Mouse (Mus musculus): ENCODE results near the gene Pstpip1. TPM values are rescaled to one million over a fixed set of nuclear protein-coding genes. Genes with fewer than 3 reads are reported as not detected.

The Pstpip1 gene
- polyA plus RNA-seq, 1 experiment from 2014 or later, result 1.1 TPM

DNA sequence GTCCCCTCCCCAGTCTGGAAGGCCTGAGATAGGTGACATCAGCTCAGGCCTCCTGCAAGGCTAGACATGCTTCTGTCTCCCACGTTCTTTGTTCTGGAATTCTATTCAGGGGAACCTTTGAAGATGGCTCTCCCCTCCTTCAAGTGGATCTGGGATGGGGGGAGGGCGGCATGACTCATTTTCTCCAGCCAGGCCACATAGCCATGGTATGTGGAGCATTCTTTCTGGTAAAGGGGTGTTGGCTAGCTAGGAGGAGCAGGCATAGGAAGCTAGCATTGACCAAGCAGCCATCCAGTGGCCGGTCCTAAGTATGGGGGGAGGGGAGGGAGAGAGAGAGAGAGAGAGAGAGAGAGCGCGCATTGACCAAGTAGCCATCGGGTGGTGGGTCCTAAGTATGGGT lies 17.8 kb downstream of the Pstpip1 start:
- H3K9ac ChIP-seq, result no peak overlapping the region
- no peaks in the 10 kb centered on the region for H3K27me3 ChIP-seq
- 82% methylated on average over 6 of the region's 6 CpGs for WGBS
- H3K4me2 ChIP-seq, result no peak overlapping the region
- no peaks in the 10 kb centered on the region for H3K36me3 ChIP-seq
- H3K4me1 ChIP-seq, result peaks cover 20% of the 10 kb centered on the region
- no peak overlapping the region for H3K27ac ChIP-seq
- no peak for ATAC-seq (replicated peaks; ENCODE audit: low FRiP score)
- H3K4me3 ChIP-seq (replicated peaks), result no peak overlapping the region
- no peaks in the 10 kb centered on the region for H3K9me3 ChIP-seq (replicated peaks)

DNA sequence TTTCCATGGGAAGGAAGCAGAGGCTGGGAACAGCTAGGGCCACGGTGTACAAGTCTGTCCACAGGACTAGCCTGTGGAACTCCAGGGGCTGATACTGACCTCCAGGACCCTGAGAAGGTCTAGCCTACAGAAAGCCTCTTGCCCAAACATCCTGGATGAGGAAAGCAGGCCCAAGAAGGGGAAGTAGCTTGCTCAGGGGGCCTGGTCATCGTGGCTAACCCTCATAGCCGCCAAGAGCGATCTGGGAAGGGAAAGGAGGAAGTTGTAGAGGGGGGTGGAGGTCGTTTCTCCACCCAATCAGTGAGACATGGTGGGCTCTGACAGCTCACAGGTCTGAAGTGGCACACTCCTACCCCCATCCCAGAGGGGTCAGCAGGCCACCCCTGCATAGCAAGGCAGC lies 18.4 kb downstream of the Pstpip1 start:
- no peak for ATAC-seq (replicated peaks; ENCODE audit: low FRiP score)
- H3K9ac ChIP-seq, result no peak overlapping the region

GRCm38 (mm10) chr9:56118091-56118490 lies 28.3 kb downstream of the Pstpip1 start:
- 86% methylated on average over 5 of the region's 5 CpGs for WGBS
- ATAC-seq (replicated peaks; ENCODE audit: low FRiP score), result peak; percentile 1; the same call in 1 of the 2 replicates
- Histone ChIP-seq H3K27ac (no peak overlapping the region), H3K4me2 (no peak overlapping the region), H3K36me3 (no peaks in the 10 kb centered on the region), H3K9me3 (replicated peaks) (no peaks in the 10 kb centered on the region), H3K9ac (no peak overlapping the region), H3K27me3 (no peaks in the 10 kb centered on the region), H3K4me3 (replicated peaks) (no peak overlapping the region), H3K4me1 (peaks cover 20% of the 10 kb centered on the region)

More for the DNA sequence above, 18.4 kb downstream of the Pstpip1 start:
- Histone ChIP-seq H3K9me3 (replicated peaks) (no peaks in the 10 kb centered on the region), H3K36me3 (no peaks in the 10 kb centered on the region), H3K4me2 (no peak overlapping the region), H3K4me3 (replicated peaks) (no peak overlapping the region), H3K27me3 (no peaks in the 10 kb centered on the region), H3K27ac (no peak overlapping the region), H3K4me1 (peaks cover 21% of the 10 kb centered on the region)
- WGBS, result 66% methylated on average over 5 of the region's 5 CpGs

GRCm38 (mm10) chr9:56118582-56118981 lies 28.8 kb downstream of the Pstpip1 start:
- Histone ChIP-seq H3K27ac (no peak overlapping the region), H3K4me2 (peak overlapping the region; percentile 77), H3K36me3 (no peaks in the 10 kb centered on the region), H3K9me3 (replicated peaks) (no peaks in the 10 kb centered on the region), H3K27me3 (no peaks in the 10 kb centered on the region), H3K9ac (0 out of 2 replicates have a peak overlapping the region, but pooled peaks have one; percentile 33), H3K4me3 (replicated peaks) (peak overlapping the region; percentile 44), H3K4me1 (peaks cover 21% of the 10 kb centered on the region)
- 2% methylated on average over 14 of the region's 14 CpGs for WGBS
- peak; percentile 26 for ATAC-seq (replicated peaks; ENCODE audit: low FRiP score)

- Histone ChIP-seq H3K27me3 (no peaks in the 10 kb centered on the region), H3K4me3 (replicated peaks) (no peak overlapping the region), H3K27ac (no peak overlapping the region), H3K36me3 (no peaks in the 10 kb centered on the region), H3K9ac (no peak overlapping the region), H3K9me3 (replicated peaks) (no peaks in the 10 kb centered on the region), H3K4me2 (no peak overlapping the region), H3K4me1 (peaks cover 25% of the 10 kb centered on the region)
- 65% methylated on average over 2 of the region's 2 CpGs for WGBS
- no peak for ATAC-seq (replicated peaks; ENCODE audit: low FRiP score)
Observed at GRCm38 (mm10) chr9:56119651-56120050, 29.9 kb downstream of the Pstpip1 start.

- Histone ChIP-seq H3K9me3 (replicated peaks) (no peaks in the 10 kb centered on the region), H3K27me3 (no peaks in the 10 kb centered on the region), H3K4me2 (peak overlapping the region; percentile 39), H3K4me1 (peaks cover 36% of the 10 kb centered on the region), H3K27ac (no peak overlapping the region), H3K4me3 (replicated peaks) (no peak overlapping the region), H3K36me3 (no peaks in the 10 kb centered on the region), H3K9ac (no peak overlapping the region)
- 23% methylated on average over 7 of the region's 7 CpGs for WGBS
- ATAC-seq (replicated peaks; ENCODE audit: low FRiP score), result peak; percentile 37; the same call in 1 of the 2 replicates
Observed at GRCm38 (mm10) chr9:56121097-56121496, 31.3 kb downstream of the Pstpip1 start.

GRCm38 (mm10) chr9:56122973-56123372 lies 33.2 kb downstream of the Pstpip1 start:
- H3K36me3 ChIP-seq, result peaks cover 5% of the 10 kb centered on the region
- peaks cover 36% of the 10 kb centered on the region for H3K4me1 ChIP-seq
- no peaks in the 10 kb centered on the region for H3K9me3 ChIP-seq (replicated peaks)
- H3K27me3 ChIP-seq, result no peaks in the 10 kb centered on the region
- WGBS, result 32% methylated on average over 8 of the region's 8 CpGs
- no peak for ATAC-seq (replicated peaks; ENCODE audit: low FRiP score)
- no peak overlapping the region for H3K4me2 ChIP-seq
- H3K27ac ChIP-seq, result no peak overlapping the region
- no peak overlapping the region for H3K4me3 ChIP-seq (replicated peaks)
- no peak overlapping the region for H3K9ac ChIP-seq

DNA sequence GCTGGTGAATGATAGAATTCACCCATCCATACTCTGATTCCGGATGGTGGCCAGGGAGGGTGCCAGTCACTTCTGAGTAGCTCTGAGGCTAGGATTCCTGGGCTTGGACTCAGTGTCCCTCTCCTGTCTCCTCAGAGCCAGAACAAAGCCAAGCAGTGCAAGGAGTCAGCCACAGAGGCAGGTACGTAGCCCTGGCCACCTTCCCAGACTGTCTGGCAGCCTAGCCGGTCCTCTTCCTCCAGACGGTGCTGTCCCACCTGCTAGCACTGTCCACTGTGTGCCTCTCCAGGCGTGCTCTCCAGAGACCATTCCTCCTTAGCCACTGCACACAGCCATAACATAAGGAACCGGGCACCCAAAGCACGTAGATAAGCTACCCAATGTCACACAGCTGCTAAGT lies 33.9 kb downstream of the Pstpip1 start:
- H3K4me2 ChIP-seq, result no peak overlapping the region
- H3K4me3 ChIP-seq (replicated peaks), result no peak overlapping the region
- peaks cover 11% of the 10 kb centered on the region for H3K36me3 ChIP-seq
- no peak for ATAC-seq (replicated peaks; ENCODE audit: low FRiP score)
- no peaks in the 10 kb centered on the region for H3K27me3 ChIP-seq
- no peaks in the 10 kb centered on the region for H3K9me3 ChIP-seq (replicated peaks)
- H3K27ac ChIP-seq, result no peak overlapping the region
- 80% methylated on average over 7 of the region's 7 CpGs for WGBS
- H3K4me1 ChIP-seq, result peaks cover 35% of the 10 kb centered on the region
- no peak overlapping the region for H3K9ac ChIP-seq

DNA sequence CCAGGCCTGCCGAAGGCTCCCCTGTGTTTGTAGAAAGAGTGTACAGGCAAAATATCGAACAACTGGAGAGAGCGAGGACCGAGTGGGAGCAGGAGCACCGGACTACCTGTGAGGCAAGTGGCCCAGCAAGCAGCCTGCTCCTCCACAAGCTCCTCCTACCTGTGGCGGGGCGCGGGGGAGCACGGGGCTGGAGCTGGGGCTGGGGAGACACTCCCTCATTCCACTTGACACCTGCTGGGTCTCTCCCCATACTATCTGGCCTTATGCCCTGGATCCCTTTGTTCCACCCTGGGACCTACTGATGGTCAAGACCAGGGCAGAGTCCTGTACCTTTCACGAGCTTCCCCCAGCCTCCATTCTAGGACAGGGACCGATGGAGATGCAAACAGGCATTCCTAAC lies 34.8 kb downstream of the Pstpip1 start:
- no peak overlapping the region for H3K27ac ChIP-seq
- H3K9ac ChIP-seq, result no peak overlapping the region
- no peak overlapping the region for H3K4me3 ChIP-seq (replicated peaks)
- H3K27me3 ChIP-seq, result no peaks in the 10 kb centered on the region
- H3K4me2 ChIP-seq, result 0 out of 2 replicates have a peak overlapping the region, but pooled peaks have one; percentile 7
- no peaks in the 10 kb centered on the region for H3K9me3 ChIP-seq (replicated peaks)
- H3K4me1 ChIP-seq, result peaks cover 31% of the 10 kb centered on the region
- WGBS, result 23% methylated on average over 11 of the region's 11 CpGs
- ATAC-seq (replicated peaks; ENCODE audit: low FRiP score), result no peak
- peaks cover 21% of the 10 kb centered on the region for H3K36me3 ChIP-seq

GRCm38 (mm10) chr9:56126453-56127173 lies 36.9 kb downstream of the Pstpip1 start:
- WGBS, result 88% methylated on average over 16 of the region's 16 CpGs
- peaks cover 29% of the 10 kb centered on the region for H3K4me1 ChIP-seq
- ATAC-seq (replicated peaks; ENCODE audit: low FRiP score), result no peak
- H3K4me3 ChIP-seq (replicated peaks), result no peak overlapping the region
- H3K27ac ChIP-seq, result no peak overlapping the region
- no peaks in the 10 kb centered on the region for H3K9me3 ChIP-seq (replicated peaks)
- H3K4me2 ChIP-seq, result no peak overlapping the region
- H3K27me3 ChIP-seq, result no peaks in the 10 kb centered on the region
- H3K36me3 ChIP-seq, result peaks cover 37% of the 10 kb centered on the region
- H3K9ac ChIP-seq, result no peak overlapping the region

DNA sequence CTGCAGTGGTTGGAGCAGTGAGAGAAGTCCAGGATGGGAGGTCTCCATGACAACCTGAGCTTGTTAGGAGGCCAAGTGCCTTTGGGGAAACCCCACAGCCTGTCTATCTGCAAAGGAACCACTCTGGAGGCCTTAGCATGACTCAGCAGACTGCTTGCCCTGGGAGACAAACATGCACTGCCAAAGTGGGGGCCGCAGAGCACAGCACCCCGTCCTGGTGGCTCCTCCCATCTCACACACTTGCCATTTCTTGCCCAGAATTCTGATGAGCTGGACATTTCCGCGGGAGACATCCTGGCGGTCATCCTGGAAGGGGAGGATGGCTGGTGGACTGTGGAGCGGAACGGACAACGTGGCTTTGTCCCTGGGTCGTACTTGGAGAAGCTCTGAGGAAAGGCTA lies 38.6 kb downstream of the Pstpip1 start:
- no peak overlapping the region for H3K4me2 ChIP-seq
- no peak for ATAC-seq (replicated peaks; ENCODE audit: low FRiP score)
- H3K9me3 ChIP-seq (replicated peaks), result no peaks in the 10 kb centered on the region
- H3K4me1 ChIP-seq, result peaks cover 23% of the 10 kb centered on the region
- 77% methylated on average over 9 of the region's 9 CpGs for WGBS
- H3K27ac ChIP-seq, result no peak overlapping the region
- H3K4me3 ChIP-seq (replicated peaks), result no peak overlapping the region
- peaks cover 54% of the 10 kb centered on the region for H3K36me3 ChIP-seq
- H3K27me3 ChIP-seq, result no peaks in the 10 kb centered on the region
- H3K9ac ChIP-seq, result no peak overlapping the region

DNA sequence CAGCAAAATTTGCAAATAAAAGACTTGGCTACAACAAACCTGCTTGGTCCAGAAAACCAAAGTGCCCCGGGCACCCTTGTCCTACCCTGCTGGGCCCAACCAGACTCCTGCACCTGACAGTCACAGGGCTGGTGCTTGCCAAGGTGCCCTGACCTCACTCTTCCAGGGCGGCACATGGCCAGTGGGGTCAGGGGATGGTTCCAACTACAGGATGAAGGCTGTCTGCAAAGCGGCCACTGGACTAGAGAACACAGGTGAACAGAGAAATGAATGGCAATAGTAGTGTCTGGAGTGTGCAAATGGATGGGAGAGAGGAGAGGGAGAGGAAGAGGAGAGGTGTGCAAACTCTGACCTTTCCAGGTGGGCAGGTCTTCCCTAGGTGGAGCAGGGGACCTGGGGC lies 40.2 kb downstream of the Pstpip1 start:
- H3K27ac ChIP-seq, result no peak overlapping the region
- no peak overlapping the region for H3K4me3 ChIP-seq (replicated peaks)
- H3K4me1 ChIP-seq, result peaks cover 15% of the 10 kb centered on the region; the same call in 1 of the 2 replicates
- H3K9me3 ChIP-seq (replicated peaks), result no peaks in the 10 kb centered on the region
- no peak for ATAC-seq (replicated peaks; ENCODE audit: low FRiP score)
- H3K36me3 ChIP-seq, result peaks cover 71% of the 10 kb centered on the region
- H3K27me3 ChIP-seq, result no peaks in the 10 kb centered on the region
- no peak overlapping the region for H3K9ac ChIP-seq
- H3K4me2 ChIP-seq, result no peak overlapping the region
- 89% methylated on average over 3 of the region's 3 CpGs for WGBS

DNA sequence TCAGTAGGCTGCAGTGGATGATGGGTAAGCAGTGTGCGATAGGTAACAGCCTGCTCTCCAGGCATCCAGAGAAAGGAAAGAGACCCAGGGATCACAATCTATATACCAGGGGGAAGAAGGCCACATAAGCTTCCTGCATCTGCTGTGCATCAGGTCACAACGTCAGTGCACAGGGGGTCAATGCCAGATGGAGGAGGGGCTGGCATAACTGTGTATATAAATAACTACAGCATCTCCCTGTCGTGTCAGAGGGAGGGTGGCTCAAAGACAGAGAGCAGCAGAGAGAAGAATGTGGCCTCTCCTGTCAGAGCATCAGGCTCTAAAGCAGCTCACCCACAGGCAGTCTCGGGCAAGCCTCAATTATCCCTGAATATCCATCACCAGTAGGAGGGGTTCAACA lies 40.8 kb downstream of the Pstpip1 start:
- H3K4me1 ChIP-seq, result peaks cover 9% of the 10 kb centered on the region; the same call in 1 of the 2 replicates
- 35% methylated on average over 4 of the region's 4 CpGs for WGBS
- no peaks in the 10 kb centered on the region for H3K27me3 ChIP-seq
- no peak overlapping the region for H3K4me2 ChIP-seq
- no peak overlapping the region for H3K27ac ChIP-seq
- H3K9ac ChIP-seq, result no peak overlapping the region
- ATAC-seq (replicated peaks; ENCODE audit: low FRiP score), result no peak
- no peaks in the 10 kb centered on the region for H3K9me3 ChIP-seq (replicated peaks)
- H3K4me3 ChIP-seq (replicated peaks), result no peak overlapping the region
- peaks cover 77% of the 10 kb centered on the region for H3K36me3 ChIP-seq
